Mouse (Mus musculus): ENCODE measurements around the gene Trpd52l3.

GRCm38 (mm10) chr19:30043691-30044090, 40.1 kb downstream of the Trpd52l3 start:
- TF ChIP-seq CHD2 (IDR thresholded peaks at IDR 0.05; ENCODE audit: low read depth, low read length) (no peak), ZNF384 (IDR thresholded peaks at IDR 0.05; ENCODE audit: low read depth, low read length) (no peak)
